Mouse (Mus musculus) olfactory bulb, adult 2 months (tissue): ENCODE data around the gene BC028528.

ENCODE experiments used
- CTCF ChIP-seq: fragments of 200-500 bp; IDR thresholded peaks from 2 replicates; pipeline ENCODE4 v1.5.1; 2012; ENCODE audit warnings: low read depth, mild to moderate bottlenecking, low read length, moderate library complexity; ENCODE audit not compliant: insufficient read depth
- POLR2A ChIP-seq: fragments of 200-500 bp; IDR thresholded peaks from 2 replicates; pipeline ENCODE4 v1.6.1; 2012; ENCODE audit warnings: mild to moderate bottlenecking, low read depth, low read length, moderate library complexity; ENCODE audit not compliant: insufficient read depth

DNA sequence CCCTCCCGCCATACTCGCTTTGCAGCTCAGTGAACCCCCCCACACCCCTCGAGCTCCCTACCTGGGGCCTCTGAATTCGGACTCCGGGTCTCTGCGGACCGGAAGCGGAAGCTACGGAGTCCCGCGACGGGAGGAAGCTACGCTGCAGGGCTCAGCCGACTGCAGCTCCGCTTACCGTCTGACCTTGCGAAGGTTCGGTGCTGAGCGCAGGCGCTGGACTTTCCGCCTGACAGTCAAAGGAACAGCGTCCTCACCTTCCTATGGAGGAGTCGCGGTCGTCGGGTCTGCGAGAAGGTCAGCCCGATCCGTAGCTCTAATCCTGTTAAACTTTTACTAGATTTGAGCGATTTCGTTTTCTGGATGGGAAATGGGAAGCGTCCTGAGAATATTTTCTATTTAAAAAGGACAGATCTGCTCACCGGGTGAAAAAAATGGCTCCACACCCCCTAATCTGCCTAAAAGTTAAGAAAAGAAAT lies 20.4 kb downstream of the BC028528 start, which contains the start of gene Mrps21:
- TF ChIP-seq POLR2A (peak; percentile 70), CTCF (no peak)
